In genomic region chr6:142963480-142964075, GRCm38 (mm10) we compare ENCODE assay signal across 8 mouse cellular contexts.
DNase-seq lines count a peak whose midpoint lies in the region.

No protein-coding gene starts in this region.

- DNase-seq in cerebellum, adult 11 months = peak; percentile 42
- no peak for DNase-seq in cerebellum, adult 8-10 months
- peak; percentile 26 to 34 for DNase-seq in right cerebral cortex, adult 2 months (ENCODE audit: low spot score in 2 of 2)
- DNase-seq in right cerebral cortex, postnatal 36 days (ENCODE audit: low spot score in 2 of 2) = no peak
- peak; percentile 61 for DNase-seq in kidney, postnatal 10 days
- DNase-seq in right cerebral cortex, postnatal 14 days = peak; percentile 21
- no peak for DNase-seq in T-cell, adult 2 months (ENCODE audit: low spot score)
- DNase-seq in lung, postnatal 4 days = no peak

Comparison
In these comparisons a context has a peak if more than half of its experiments do, and no peak if none do; other contexts are left out.
1. DNase-seq: peak in cerebellum, adult 11 months (single experiment), right cerebral cortex, adult 2 months (2 of 2), kidney, postnatal 10 days (single experiment) and right cerebral cortex, postnatal 14 days (single experiment); none in cerebellum, adult 8-10 months (single experiment), right cerebral cortex, postnatal 36 days (0 of 2), T-cell, adult 2 months (single experiment) and lung, postnatal 4 days (0 of 2).